Mouse (Mus musculus) cerebellum, adult 2 months (tissue): ENCODE data around the gene Haghl.

Experiments
- CTCF ChIP-seq: fragments of 200-500 bp; IDR thresholded peaks from 2 replicates; pipeline ENCODE4 v1.5.1; 2011; ENCODE audit warnings: low read depth, mild to moderate bottlenecking, control low read depth, low read length, moderate library complexity, borderline replicate concordance; ENCODE audit not compliant: insufficient read depth
- POLR2A ChIP-seq: fragments of 200-500 bp; IDR thresholded peaks from 2 replicates; pipeline ENCODE4 v1.6.1; 2011; ENCODE audit warnings: low read length, control low read depth, borderline replicate concordance; ENCODE audit not compliant: insufficient read depth

- TF ChIP-seq CTCF (no peak), POLR2A (no peak)
These were observed 30.4 kb downstream of the Haghl start for GRCm38 (mm10) chr17:25755086-25755485.
